Mouse (Mus musculus) Patski (cell line): ENCODE results near the gene Frmd8. TPM values are rescaled to one million over a fixed set of nuclear protein-coding genes. Genes with fewer than 3 reads are reported as not detected.
A peak's percentile ranks its signal among the peaks of the same experiment; 100 is the strongest.
"Not testable (repeated sequence)": the region's sequence is repeated elsewhere in the genome, so short reads cannot be mapped to it uniquely, and the experiment has no call there.

Experiments used
- ATAC-seq: fragments of 100-300 bp; one replicate; pipeline ENCODE4 v1.8.0; 2021
- CTCF ChIA-PET: fragments of 350-600 bp; sonication (Branson Sonifier 250); formaldehyde crosslinking; loops from one replicate; lab custom pipeline; 2022; ENCODE audit warnings: inconsistent platforms; lab: Charles Lee
- POLR2A ChIA-PET: fragments of 350-600 bp; sonication (Branson Sonifier 250); formaldehyde crosslinking; loops from one replicate; lab custom pipeline; 2022; ENCODE audit warnings: antibody characterized with exemption, inconsistent platforms; lab: Charles Lee
- DNase-seq: peaks from one replicate; pipeline ENCODE4 v3.0.0-alpha.2; 2011; ENCODE audit warnings: low read depth, low spot score
- H3K27me3 ChIP-seq: fragments of 371-371 bp; one replicate; pipeline ENCODE4 v1.5.1; 2021
- CTCF ChIP-seq: fragments of 100-300 bp; IDR thresholded peaks from one replicate; pipeline ENCODE4 v1.5.1; 2021
- in situ Hi-C: fragments of 300-500 bp; cut with MboI; formaldehyde crosslinking; loops from 3 replicates; pipeline ENCODE4 v1.11.1; 2018; ENCODE audit warnings: low pct_unique_long_range_greater_than_20kb, mixed read lengths
- polyA plus RNA-seq: library from polyadenylated mRNA; unstranded; gene quantifications from one replicate; pipeline ENCODE4 v1.2.3, GENCODE M21; 2021

Gene Frmd8
- polyA plus RNA-seq, 1 experiment from 2014 or later: 30.4 TPM

- ATAC-seq: no peak
- H3K27me3 ChIP-seq: no peaks in the 10 kb centered on the region
- CTCF ChIA-PET: interaction anchor here (1.0 to 1.6 kb wide), 2 partner anchors 9 to 105 kb away, joined by 3 to 7 read pairs; no protein-coding TSS in a partner anchor
- POLR2A ChIA-PET: no interaction called here
- TF ChIP-seq CTCF: no peak
- DNase-seq: no peak
- in situ Hi-C loops: no loop called here
Observed at GRCm38 (mm10) chr19:5891521-5892258, 16.6 kb upstream of the Frmd8 start.

- TF ChIP-seq CTCF: no peak
- ChIA-PET CTCF (interaction anchor here (1.3 to 2.1 kb wide), 3 partner anchors 96 to 177 kb away, joined by 3 to 13 read pairs (median 5); no protein-coding TSS in a partner anchor), POLR2A (no interaction called here)
- ATAC-seq: no peak
- no peak for DNase-seq
- in situ Hi-C loops: loop anchor here (5.0 kb wide), 1 partner anchor 177 kb away; no protein-coding TSS in a partner anchor
- H3K27me3 ChIP-seq: no peaks in the 10 kb centered on the region
Observed at GRCm38 (mm10) chr19:5889211-5889610, 14.1 kb upstream of the Frmd8 start.

- TF ChIP-seq CTCF: no peak
- no peaks in the 10 kb centered on the region for H3K27me3 ChIP-seq
- in situ Hi-C loops: loop anchor here (5.0 kb wide), 1 partner anchor 175 kb away; no protein-coding TSS in a partner anchor
- ATAC-seq (no peak), DNase-seq (no peak)
- ChIA-PET POLR2A (interaction anchor here (0.7 kb wide), 1 partner anchor 163 kb away, joined by 4 read pairs; no protein-coding TSS in a partner anchor), CTCF (interaction anchor here (1.0 to 5.5 kb wide), 3 partner anchors 13 to 100 kb away, joined by 3 to 58 read pairs (median 3); no protein-coding TSS in a partner anchor)
Observed at GRCm38 (mm10) chr19:5887234-5887815, 12.3 kb upstream of the Frmd8 start.

GRCm38 (mm10) chr19:5885838-5886237 is 10.8 kb upstream of the Frmd8 start:
- no peak for ATAC-seq
- peak; percentile 71 for TF ChIP-seq CTCF
- DNase-seq: no peak
- ChIA-PET POLR2A (interaction anchor here (0.6 to 1.1 kb wide), 6 partner anchors 11 to 98 kb away, joined by 3 to 4 read pairs (median 3); partner anchors contain the start of gene Frmd8), CTCF (interaction anchor here (1.0 to 5.5 kb wide), 7 partner anchors 23 to 98 kb away, joined by 3 to 58 read pairs (median 3); no protein-coding TSS in a partner anchor)
- H3K27me3 ChIP-seq: no peaks in the 10 kb centered on the region
- in situ Hi-C loops: loop anchor here (5.0 kb wide), 1 partner anchor 174 kb away; no protein-coding TSS in a partner anchor

GRCm38 (mm10) chr19:5883935-5884334 is 8.9 kb upstream of the Frmd8 start:
- ChIA-PET CTCF (interaction anchor here (5.5 kb wide), 1 partner anchor 96 kb away, joined by 58 read pairs; no protein-coding TSS in a partner anchor), POLR2A (interaction anchor here (0.6 kb wide), 1 partner anchor 57 kb away, joined by 9 read pairs; no protein-coding TSS in a partner anchor)
- in situ Hi-C loops: no loop called here
- DNase-seq (no peak), ATAC-seq (no peak)
- TF ChIP-seq CTCF: no peak
- no peaks in the 10 kb centered on the region for H3K27me3 ChIP-seq

GRCm38 (mm10) chr19:5882079-5882478 is 7.0 kb upstream of the Frmd8 start:
- CTCF ChIA-PET: interaction anchor here (0.7 to 8.7 kb wide), 4 partner anchors 9 to 95 kb away, joined by 3 to 74 read pairs (median 30); no protein-coding TSS in a partner anchor
- ATAC-seq: not testable (repeated sequence)

GRCm38 (mm10) chr19:5881155-5881554 is 6.1 kb upstream of the Frmd8 start:
- ChIA-PET CTCF (interaction anchor here (1.2 to 8.7 kb wide), 2 partner anchors 88 to 94 kb away, joined by 3 to 74 read pairs; no protein-coding TSS in a partner anchor), POLR2A (interaction anchor here (1.0 kb wide), 1 partner anchor 87 kb away, joined by 3 read pairs; no protein-coding TSS in a partner anchor)
- TF ChIP-seq CTCF: no peak
- in situ Hi-C loops: no loop called here
- ATAC-seq: no peak
- no peaks in the 10 kb centered on the region for H3K27me3 ChIP-seq
- no peak for DNase-seq

More at GRCm38 (mm10) chr19:5882079-5882478, 7.0 kb upstream of the Frmd8 start:
- in situ Hi-C loops, H3K27me3 ChIP-seq, DNase-seq: not testable (repeated sequence)
- POLR2A ChIA-PET: interaction anchor here (1.0 to 1.5 kb wide), 2 partner anchors 38 to 88 kb away, joined by 3 read pairs; no protein-coding TSS in a partner anchor

- in situ Hi-C loops: loop anchor here (5.0 kb wide), 1 partner anchor 87 kb away; no protein-coding TSS in a partner anchor
- POLR2A ChIA-PET: interaction anchor here (1.4 to 6.3 kb wide), 3 partner anchors 34 to 84 kb away, joined by 3 to 47 read pairs (median 23); no protein-coding TSS in a partner anchor
- no peaks in the 10 kb centered on the region for H3K27me3 ChIP-seq
- ATAC-seq (no peak), DNase-seq (no peak)
- CTCF ChIA-PET: interaction anchor here (1.5 to 8.7 kb wide), 3 partner anchors 87 to 93 kb away, joined by 4 to 74 read pairs (median 5); no protein-coding TSS in a partner anchor
- no peak for TF ChIP-seq CTCF
Observed at GRCm38 (mm10) chr19:5879735-5880134, 4.7 kb upstream of the Frmd8 start.

GRCm38 (mm10) chr19:5878916-5879315 is 3.8 kb upstream of the Frmd8 start:
- ChIA-PET POLR2A (interaction anchor here (1.4 to 6.3 kb wide), 3 partner anchors 33 to 83 kb away, joined by 3 to 47 read pairs (median 23); no protein-coding TSS in a partner anchor), CTCF (interaction anchor here (1.2 to 8.7 kb wide), 4 partner anchors 17 to 92 kb away, joined by 4 to 74 read pairs (median 4); no protein-coding TSS in a partner anchor)
- ATAC-seq (no peak), DNase-seq (no peak)
- in situ Hi-C loops: loop anchor here (5.0 kb wide), 1 partner anchor 87 kb away; no protein-coding TSS in a partner anchor
- TF ChIP-seq CTCF: no peak
- H3K27me3 ChIP-seq: no peaks in the 10 kb centered on the region
